Mouse (Mus musculus): ENCODE measurements around the gene Sec23b.

DNA sequence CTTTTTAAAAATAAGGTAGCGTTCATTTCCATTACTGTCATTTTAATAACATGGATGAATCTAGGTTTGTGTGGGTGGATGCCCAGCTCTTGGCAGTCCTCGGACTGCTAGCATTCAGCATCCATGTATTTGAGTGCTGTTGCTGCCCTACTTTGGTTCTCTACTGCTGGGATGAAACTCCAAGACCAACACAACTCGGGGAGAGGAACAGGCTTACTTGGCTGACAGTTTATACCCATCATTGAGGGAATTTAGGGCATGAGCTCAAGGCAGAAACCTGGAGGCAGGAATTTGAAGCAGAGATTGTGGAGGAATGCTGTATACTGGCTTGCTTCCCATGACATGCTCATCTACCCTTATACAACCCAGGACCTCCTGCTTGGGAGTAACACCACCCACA is 41.4 kb upstream of the Sec23b start:
- TF ChIP-seq TAL1 (conservative IDR thresholded peaks at IDR 0.05; ENCODE audit: low read depth, low read length): no peak
- TF ChIP-seq CTCF (IDR thresholded peaks at IDR 0.05; ENCODE audit: low read depth, low read length): no peak
- no peak for TF ChIP-seq POLR2AphosphoS5 (IDR thresholded peaks at IDR 0.05; ENCODE audit: insufficient replicate concordance, low read depth, low read length)
- no peak for TF ChIP-seq GATA1 (IDR thresholded peaks at IDR 0.05; ENCODE audit: borderline replicate concordance, low read length)

All from G1E (cell line).